Mouse (Mus musculus) 3T3-L1 (cell line): ENCODE results near the gene Gse1.

Experiments used
- DNase-seq: peaks from one replicate; pipeline ENCODE4 v3.0.0-alpha.2; 2015; ENCODE audit warnings: low read depth, low spot score

Gse1 gene

DNA sequence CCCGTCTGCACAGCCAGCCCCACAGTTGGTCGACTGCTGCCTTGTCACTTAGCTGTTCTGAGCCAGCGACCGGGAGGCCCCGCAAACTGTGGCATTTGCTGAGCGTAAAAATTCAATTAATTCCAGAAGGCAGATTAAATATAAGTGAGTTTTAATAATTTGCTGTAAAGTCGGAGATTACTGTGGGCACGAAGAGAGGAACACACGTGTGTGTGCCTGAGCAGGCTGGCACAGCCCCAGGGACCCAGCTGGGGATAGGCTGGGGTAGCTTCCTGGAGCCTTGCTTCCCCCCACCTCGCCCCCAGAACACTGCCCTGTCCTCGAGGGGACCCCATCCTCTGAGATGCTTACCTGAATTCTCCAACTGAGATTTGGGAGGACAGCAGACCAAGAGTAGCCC lies 284.1 kb downstream of the Gse1 start:
- DNase-seq = no peak

DNA sequence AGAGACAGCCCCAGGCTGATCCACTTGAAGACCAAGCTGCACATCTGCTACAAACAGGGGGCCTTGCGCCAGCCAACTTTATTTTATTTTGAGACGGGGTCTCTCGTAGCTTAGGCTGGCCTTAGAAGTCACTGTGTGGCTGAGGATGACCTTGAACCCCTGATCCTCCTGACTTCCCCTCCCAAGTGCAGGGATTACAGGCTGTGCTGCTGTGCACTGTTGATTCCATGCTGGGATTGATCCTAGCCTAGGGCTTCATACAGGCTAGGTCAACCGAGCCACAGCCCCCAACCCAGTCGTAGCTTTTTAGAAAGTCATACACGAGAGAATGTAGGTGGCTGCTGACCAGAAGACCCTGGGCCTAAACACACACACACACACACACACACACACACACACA lies 284.9 kb downstream of the Gse1 start:
- no peak for DNase-seq

DNA sequence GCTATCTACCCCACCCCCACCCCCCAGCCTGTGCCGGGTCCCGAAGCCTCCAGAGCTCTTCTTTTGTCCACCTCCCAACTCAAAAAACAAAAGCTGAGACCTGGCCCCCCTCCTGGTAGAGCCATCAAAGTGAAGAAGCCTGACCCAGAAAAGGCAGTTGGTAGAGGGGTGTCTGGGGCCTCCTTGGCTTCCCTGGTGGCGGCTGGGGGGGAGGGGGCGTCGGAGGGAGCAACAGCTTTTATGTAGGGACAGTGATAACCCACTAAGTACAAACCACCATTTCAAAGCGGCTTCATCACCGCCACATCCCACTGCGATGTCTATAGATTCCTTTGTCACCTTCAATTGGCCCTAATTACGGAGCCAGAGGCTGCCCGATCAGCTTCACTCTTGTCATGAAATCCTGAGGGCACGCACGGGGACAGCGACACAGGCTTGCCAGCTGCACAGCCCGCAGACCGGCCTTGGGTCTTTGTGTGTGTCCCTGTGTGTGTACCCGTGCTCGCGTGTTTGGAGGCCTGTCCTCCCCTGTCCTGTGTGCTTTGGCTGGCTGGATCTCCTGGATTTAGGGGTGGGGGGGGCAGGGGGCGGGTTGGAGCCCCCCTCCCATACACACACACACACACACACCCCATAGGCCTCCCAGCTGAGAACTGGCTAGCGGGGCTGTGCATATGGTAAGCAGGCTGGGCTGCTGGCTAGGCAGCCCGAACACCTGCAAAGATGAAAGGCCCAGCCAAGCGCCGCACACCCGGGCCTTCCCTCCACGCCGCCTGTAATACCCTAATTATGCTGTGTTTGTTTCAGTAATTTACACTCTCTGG lies 285.6 kb downstream of the Gse1 start:
- no peak for DNase-seq

DNA sequence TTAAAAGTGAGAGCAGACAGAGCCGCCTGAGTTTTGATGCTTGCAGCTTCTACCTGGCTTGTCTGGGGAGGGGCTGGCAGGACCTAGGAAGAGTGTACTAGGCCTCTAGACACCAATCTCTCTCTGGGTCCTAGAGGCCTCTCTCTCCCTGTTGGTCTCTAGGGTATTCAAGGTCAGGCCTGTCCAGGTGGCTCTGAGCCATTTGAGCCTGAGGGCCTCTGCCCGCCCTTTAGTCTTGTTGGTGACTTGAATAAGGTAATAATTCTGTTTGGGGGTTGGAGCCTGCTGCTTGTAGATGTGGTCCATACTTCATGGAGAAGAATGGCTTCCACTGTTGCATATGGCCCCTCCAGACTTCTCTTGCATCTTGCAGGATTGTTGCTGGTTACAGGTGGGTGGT lies 287.0 kb downstream of the Gse1 start:
- no peak for DNase-seq

DNA sequence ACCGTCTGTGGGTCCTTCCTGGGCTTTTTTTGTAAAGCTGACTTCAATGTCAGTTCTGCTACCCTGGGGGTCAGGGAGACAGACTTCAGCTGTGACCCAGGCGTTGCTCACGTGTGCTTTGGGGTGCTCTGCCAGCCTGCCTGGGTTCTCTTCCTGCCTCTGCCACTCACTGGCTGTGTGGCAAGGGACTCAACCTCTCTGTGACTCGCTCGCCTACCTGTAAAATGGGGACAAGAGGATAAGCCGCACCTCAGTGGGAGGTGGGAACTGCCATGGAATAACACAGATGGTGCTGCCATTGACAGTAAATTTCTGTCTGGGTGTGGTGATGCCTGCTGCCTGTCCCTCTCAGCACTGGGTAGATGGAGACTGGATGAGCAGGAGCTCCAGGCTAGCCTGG lies 287.4 kb downstream of the Gse1 start:
- DNase-seq = no peak

DNA sequence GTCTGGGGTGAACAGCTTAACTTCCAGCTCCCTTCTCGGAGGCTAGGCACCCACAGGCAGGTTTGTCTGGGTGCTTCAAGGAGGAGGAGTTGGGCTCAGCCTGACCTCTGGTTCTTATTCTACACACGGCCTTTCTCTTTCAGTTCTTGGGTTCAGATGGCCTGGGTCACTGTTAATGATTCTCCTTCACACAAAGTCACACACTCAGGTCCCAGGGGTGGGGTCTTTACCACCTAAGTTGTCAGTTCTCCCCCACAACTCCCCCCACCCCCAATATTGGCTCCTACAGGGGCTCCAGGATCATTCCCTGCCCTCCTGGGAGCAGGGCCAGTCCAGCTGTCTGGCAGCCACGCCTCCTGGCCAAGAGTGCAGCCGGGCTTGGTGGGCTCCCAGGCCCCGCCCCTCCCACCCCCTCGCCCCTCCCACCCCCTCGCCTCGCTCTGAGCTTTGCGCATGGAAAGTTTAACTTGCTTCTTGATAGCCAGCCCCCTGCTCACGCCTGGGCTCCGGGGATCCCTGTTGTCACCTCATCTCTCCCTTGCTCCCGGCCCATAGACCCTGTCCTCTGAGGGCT lies 288.0 kb downstream of the Gse1 start:
- DNase-seq = no peak

DNA sequence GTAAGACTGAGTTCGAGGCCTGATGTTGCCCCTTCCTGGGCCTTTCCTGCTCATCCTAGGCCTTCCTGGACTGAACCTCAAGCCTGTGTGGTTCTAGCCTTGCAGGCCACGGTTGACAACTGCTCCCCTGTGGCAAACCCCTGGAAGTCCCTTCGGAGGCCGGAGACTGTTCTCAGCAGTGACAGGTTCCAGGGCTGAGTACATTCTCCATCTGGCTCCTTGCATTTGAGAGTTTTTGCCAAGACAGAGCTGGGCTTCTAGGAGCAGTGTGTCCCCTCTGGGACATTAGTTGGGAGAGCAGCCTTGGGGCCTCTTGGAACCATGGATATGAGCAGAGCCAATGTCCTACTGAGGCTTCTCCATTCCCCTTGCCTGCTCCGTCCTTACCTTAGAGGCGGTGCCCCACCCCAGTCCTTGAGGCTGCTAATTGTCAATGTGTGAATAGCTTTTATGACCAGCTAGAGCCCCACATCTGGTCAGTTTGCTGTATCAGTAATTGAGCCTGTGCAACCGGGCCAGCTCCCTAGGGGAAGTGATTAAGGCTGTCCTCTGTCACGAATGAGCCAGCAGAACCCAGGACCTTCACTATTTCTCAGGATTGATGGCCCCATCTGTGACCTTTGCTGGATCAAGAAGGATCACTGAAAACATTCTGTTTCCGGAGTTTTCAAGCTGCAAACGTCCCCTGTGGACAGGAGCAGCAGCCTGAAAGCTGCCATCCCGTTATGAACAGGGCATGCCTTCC lies 289.6 kb downstream of the Gse1 start:
- DNase-seq = no peak

DNA sequence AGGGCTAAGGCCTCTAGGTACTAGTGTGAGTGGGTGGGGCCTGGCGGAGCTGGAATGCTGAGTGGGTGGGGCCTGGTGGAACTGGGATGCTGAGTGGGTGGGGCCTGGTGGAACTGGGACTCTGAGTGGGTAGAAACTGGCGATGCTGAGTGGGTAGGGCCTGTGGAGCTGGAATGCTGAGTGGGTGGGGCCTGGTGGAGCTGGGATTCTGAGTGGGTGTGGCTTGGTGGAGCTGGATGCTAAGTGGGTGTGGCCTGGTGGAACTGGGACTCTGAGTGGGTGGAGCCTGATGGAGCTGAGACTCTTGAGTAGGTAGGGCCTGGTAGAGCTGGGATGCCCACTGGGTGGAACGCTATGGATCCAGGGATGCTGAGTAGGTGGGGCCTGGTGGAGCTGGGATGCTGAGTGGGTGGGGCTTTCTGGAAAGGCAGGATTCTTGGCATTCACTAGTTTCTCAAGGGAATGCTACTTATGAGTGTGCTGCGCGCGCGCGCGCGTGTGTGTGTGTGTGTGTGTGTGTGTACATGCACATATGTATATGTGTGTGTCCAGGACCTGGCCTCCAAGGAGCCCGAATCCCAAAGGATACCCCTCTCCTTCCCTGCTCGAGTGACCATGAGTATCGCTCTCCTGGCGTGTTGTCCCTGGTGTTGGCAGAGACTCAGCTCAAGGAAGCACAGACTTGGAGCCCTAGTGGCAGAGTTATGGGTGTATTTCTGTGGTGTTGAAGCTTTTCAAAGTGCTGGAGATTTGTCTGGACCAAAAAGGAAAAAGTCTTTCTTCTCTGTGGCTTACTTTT lies 290.7 kb downstream of the Gse1 start:
- DNase-seq = peak; percentile 47

DNA sequence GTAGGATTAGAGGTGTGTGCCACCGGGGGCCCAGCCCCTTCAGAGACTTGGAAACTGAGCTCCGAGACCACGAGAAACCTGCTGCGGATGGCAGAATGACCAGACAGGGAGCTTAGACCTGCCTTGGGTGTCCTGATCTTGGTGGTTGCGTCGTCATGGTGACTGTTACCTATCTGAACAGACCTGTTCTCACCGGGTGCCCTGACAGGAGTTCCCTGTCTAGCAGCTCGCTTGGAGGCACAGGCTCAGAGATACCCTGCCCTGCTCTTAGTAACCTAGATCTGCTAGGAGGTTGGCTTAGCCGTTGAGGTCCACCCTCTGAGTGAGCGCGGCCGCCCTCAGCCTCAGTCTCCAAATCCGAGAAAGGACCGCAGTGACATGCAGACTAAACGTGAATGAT lies 292.0 kb downstream of the Gse1 start:
- no peak for DNase-seq

DNA sequence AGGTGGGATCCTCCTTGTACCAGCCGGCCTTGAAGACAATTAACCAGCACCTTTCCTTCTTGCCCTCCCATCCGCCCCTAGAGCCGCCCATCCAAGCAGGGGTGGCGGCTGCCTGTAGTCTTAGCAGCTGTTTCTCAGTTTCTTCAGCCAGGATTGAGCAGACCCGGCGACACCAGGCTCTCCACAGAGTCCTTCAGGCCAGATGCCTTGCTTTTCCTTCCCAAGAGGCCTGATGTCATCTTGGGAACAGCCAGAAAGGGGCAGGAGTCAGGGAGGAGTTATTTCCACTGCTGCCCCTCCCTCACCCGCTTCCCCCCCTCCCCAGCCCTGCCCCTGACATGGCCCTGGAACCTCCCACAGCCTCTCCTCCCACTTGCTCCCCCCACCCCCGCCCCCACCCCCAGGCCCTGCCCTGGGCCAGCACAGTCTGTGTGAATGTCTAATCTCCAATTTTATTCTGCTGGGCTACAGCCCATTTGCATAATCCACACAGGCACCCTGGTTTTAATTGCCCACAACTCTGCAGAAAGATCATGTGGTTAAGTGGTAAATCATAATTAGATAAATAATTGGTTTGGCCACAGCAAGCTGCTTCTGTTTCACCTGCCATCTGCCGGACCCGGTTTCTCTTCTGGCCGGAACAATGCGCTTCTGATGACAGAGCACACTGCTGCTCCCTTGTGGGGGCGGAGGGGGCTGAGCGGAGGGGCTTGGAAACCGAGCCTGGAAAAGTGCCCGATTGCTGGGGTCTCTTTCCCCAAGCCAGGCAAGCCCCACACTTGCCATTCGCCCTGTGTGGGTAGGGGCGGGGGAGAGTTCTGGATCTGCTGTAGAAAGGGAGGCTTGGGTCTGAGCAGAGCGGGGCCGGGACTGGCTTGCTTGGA lies 292.7 kb downstream of the Gse1 start:
- DNase-seq = no peak

DNA sequence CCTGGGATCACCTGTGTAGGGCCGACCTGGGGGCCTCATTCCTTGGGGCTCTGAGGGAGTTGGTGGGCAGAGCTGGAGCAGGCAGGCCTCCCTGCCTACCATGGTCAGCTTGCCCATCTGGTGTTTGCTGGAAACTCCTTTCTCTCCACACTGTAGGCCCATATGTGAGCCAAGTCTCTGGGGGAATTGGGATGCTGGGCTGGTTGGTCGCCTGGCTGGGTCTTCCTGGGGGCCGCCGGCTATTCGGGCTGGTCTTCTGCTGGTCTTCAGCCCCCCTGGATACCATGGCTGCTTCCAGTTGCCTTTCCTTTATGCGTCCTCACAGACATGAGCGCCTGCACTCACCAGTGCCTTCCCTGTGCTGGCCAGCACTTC lies 293.3 kb downstream of the Gse1 start:
- DNase-seq = no peak

DNA sequence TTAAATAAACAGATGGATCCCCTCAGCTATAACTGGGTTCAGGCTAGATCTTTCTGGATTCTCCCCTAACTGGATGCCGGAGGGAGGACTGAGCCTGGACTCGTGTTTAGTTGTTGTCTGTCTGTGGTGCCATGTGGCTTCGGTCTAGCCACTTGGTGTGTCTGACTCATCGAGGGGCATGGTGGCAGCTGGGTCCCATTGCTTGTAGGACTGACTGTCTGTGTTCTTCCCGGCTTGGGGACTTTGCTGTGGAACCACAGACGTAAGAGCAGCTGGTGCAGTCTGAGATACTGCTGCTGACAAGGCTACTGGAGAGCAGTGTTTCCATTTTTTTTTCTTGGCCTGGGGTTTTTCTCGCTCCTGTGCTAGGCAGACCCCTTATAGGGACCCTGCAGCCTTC lies 295.4 kb downstream of the Gse1 start:
- DNase-seq = no peak

DNA sequence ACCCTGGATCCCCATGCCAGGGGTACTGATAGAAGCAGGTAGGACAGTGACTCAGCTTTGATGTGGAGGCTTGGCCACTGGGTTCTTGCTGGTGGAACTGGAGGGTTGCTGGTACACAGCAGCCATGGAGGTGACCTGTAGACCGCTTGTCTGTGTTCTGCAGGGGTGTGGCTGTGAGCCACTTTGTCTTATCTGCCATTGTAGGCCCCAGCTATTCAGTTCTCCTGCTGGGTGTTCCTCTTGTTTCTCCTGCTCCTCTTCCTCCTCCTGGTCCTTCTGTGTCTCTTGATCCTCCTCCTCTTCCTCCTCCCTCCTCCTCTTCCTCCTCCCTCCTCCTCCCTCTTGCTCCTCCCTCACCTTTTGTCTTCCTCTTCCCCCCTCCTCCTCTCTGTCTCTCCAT lies 296.9 kb downstream of the Gse1 start:
- DNase-seq = no peak

DNA sequence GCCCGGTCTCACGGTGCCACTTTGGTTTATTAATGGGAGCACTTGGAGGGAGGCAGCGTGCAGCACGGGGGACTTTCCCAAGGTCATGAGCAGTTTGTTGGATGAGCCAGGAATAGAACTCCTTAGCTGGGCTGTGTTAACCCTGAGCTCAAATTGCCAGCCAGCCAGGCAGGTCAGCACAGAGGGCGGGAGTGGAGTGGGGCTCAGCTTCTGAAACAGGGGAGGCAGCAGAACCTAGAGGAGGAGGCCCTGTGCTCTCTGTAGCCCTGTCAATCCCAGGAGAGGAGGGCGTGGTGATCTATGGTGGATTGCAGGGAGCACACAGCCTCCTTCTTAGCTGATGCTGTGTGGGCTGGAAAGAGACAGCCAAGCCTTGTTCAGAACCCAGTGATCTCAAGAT lies 297.6 kb downstream of the Gse1 start:
- no peak for DNase-seq

DNA sequence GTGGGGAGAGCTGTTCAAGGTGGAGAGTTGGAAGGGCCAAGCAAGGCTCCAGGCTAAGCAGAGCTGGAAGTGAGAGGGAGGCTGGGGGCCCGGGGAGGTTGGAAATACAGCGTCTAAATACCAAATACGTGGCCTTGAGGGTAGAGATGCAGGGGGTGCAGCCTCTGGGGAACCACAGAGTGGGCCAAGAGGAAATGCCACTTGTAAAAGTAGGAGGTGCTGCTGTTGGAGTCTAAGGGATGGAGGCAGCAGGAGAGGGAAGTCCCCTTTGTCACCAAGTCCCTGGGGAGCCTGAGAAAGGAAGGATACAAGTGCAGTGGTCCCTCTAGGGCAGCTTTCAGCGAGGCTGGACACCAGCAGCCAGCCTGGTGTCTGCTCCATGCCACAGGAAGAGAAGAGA lies 298.3 kb downstream of the Gse1 start:
- DNase-seq = no peak

DNA sequence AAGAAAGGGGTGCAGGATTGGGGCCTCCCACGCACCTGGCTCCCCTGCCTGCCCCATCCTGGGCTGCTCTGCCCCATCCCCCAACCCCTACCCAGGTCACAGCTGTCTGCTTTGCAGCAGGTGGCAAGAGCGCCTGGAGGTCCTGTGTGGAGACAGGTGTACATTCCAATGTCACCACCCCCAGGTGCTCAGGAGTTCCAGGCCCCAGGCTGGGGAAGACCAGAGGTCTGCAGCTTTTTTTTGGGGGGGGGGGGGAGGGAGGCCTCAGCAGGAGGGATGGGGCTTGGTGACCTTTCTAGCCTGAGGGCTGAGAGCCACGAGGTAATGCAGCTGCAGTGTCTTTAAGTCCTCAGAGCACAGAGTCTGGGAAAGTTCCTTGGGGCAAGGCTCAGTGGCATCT lies 300.1 kb downstream of the Gse1 start:
- no peak for DNase-seq

DNA sequence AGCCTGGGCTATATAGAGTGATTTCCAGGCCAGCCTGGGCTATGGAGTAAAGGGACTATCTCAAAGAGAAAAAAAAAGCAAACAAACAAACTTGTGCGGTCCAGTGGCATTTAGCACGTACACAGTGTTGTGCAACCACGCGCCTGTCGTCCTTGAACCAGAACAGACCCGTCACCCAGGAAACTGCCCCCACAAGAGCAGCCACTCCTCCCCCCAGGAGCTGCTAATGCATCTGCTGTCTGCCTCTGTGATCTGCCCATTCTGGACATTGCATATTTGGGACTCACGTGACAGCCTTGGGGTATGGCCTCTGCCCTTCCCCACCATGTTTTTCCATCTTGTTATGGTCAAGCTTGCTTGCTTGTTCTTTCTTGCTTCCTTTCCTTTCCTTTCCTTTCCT lies 301.0 kb downstream of the Gse1 start:
- no peak for DNase-seq

DNA sequence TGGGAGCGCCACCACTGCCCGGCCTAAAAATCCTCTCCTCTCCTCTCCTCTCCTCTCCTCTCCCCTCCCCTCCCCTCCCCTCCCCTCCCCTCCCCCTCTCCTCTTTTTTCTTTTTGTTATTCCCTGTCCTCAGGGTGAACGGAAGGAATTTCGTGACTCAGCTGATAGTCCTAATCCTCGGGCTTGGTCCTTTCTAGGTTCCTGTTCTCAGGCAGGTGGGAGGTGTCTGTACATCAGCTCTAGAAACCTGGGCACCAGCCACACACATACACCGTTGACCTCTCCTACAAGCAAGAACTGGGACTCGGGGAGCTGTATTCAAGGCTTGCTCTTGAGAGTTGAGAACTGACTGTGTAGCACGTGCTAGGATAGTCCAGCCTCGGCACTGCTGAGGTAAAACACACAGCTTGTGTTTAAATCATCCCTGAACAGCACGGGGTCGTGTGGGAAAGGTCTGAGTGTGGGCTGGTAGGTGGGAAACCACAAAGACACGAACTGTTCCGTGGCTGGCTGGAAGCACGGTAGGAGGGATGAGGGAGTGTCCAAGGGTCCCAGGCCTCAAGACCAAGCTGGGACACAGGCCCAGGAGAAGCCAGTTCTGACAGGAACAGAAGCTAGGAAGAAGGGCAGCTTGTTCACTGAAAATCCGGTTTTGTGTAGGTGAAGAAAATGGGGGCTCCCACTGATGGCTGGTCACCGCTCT lies 302.8 kb downstream of the Gse1 start:
- no peak for DNase-seq

DNA sequence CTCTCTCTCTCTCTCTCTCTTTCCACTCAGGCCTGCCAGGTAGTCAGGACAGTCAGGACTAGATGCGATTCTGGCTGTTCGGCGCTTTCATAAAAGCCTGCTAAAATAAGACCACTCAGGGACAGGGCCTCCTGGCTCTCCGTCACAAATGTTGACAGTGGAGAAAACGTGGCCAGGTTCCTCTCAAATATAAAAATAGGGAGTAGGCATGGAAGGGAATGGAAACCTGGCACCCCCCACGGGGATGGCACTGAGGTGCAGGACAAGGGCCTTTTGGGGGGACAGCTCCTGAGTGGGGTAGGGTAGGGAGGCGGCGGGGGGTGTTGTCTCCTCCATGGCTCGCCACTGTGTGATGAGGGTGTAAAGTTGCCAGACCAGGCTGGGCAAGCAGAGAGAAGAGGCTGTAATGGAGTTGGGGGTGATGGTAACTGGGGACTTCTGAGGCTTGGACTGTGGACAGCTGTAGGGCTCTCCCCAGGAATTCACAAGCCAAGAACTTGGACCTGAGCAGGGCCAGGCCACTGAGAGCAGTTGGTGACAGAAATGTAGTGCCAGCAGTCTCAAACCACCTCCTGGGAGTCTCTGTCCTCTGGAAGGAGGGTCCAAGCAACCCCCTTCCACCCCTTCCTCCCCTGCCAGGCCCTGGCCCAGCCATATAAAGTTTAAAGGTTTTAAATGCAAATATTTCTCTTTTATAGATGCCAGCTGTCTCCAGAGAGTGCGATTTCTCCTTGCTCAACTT lies 303.7 kb downstream of the Gse1 start:
- DNase-seq = no peak
